Mouse (Mus musculus) CH12.LX (cell line): ENCODE results near the gene Vmn2r93. TPM values are rescaled to one million over a fixed set of nuclear protein-coding genes. Genes with fewer than 3 reads are reported as not detected.

Experiments
- DNase-seq: peaks from one replicate; pipeline ENCODE4 v3.0.0-alpha.2; 2013; ENCODE audit errors: extremely low read depth
- H3K27ac ChIP-seq: 2 replicates; pipeline ENCODE4 v1.5.1; 2012; ENCODE audit warnings: low read depth, mild to moderate bottlenecking, control low read depth, moderate library complexity; ENCODE audit not compliant: insufficient read depth
- H3K27me3 ChIP-seq: replicated peaks from 2 replicates; pipeline ENCODE3; 2012; ENCODE audit warnings: inconsistent platforms
- H3K36me3 ChIP-seq, 2 experiments: replicated peaks in 1 of 2; 2 replicates each; pipeline versions ENCODE3 to v1.6.1; 2012; ENCODE audit warnings: inconsistent platforms in 1 of 2, low read length in 1 of 2, mild to moderate bottlenecking in 1 of 2, mixed read lengths in 1 of 2, moderate library complexity in 1 of 2; ENCODE audit not compliant: control insufficient read depth in 1 of 2, insufficient read depth in 1 of 2
- H3K4me1 ChIP-seq, 2 experiments: 2 replicates each; pipeline ENCODE4 v1.6.1; 2012; ENCODE audit warnings: inconsistent platforms in 1 of 2, moderate library complexity in 1 of 2; ENCODE audit not compliant: insufficient read depth in 2 of 2, control insufficient read depth in 1 of 2
- H3K4me2 ChIP-seq: 2 replicates; pipeline ENCODE4 v1.6.1; 2012; ENCODE audit warnings: low read depth, mild to moderate bottlenecking, control low read depth; ENCODE audit not compliant: poor library complexity, insufficient read depth, severe bottlenecking
- H3K4me3 ChIP-seq, 3 experiments: fragments of 150-350 bp in 1 of 3; sonication (generic) in 1 of 3; replicated peaks in 1 of 3; 2 replicates each; pipeline versions ENCODE3 to v1.5.1; 2011 to 2012; ENCODE audit warnings: low read depth in 2 of 3, low read length in 2 of 3, mild to moderate bottlenecking in 2 of 3, moderate library complexity in 2 of 3, control low read depth in 1 of 3, improper control_type of control experiment in 1 of 3, inconsistent platforms in 1 of 3, mixed read lengths in 1 of 3; ENCODE audit not compliant: poor library complexity in 1 of 3
- H3K79me2 ChIP-seq: replicated peaks from 2 replicates; pipeline ENCODE4 v1.6.1; 2012; ENCODE audit warnings: mild to moderate bottlenecking, moderate library complexity; ENCODE audit not compliant: control insufficient read depth, poor library complexity, insufficient read depth, severe bottlenecking; ENCODE audit errors: extremely low read depth
- H3K9ac ChIP-seq: 2 replicates; pipeline ENCODE4 v1.6.1; 2012; ENCODE audit warnings: low read depth, mild to moderate bottlenecking, control low read depth, moderate library complexity; ENCODE audit not compliant: insufficient read depth
- H3K9me3 ChIP-seq: replicated peaks from 2 replicates; pipeline ENCODE3; 2012; ENCODE audit warnings: low read length, inconsistent platforms, mixed read lengths
- BHLHE40 ChIP-seq: IDR thresholded peaks from 2 replicates; pipeline ENCODE4 v1.6.1; 2011; ENCODE audit warnings: mild to moderate bottlenecking, low read depth, low read length, improper control_type of control experiment
- CHD1 ChIP-seq: IDR thresholded peaks from 2 replicates; pipeline ENCODE4 v1.6.1; 2012; ENCODE audit warnings: low read depth, low read length, improper control_type of control experiment, inconsistent platforms
- E2F4 ChIP-seq: IDR thresholded peaks from 2 replicates; pipeline ENCODE4 v1.6.1; 2011; ENCODE audit warnings: low read depth, low read length, improper control_type of control experiment; ENCODE audit not compliant: insufficient replicate concordance
- ELF1 ChIP-seq: IDR thresholded peaks from 2 replicates; pipeline ENCODE4 v1.6.1; 2014; ENCODE audit warnings: low read depth, mild to moderate bottlenecking, inconsistent platforms, low read length, improper control_type of control experiment
- ETS1 ChIP-seq: conservative IDR thresholded peaks from 2 replicates; pipeline ENCODE4 v1.6.1; 2012; ENCODE audit warnings: low read depth, mild to moderate bottlenecking, inconsistent platforms, low read length, improper control_type of control experiment, moderate library complexity
- GABPA ChIP-seq: IDR thresholded peaks from 2 replicates; pipeline ENCODE4 v1.6.1; 2012; ENCODE audit warnings: low read depth, low read length, improper control_type of control experiment, inconsistent platforms; ENCODE audit not compliant: insufficient replicate concordance
- JUN ChIP-seq: IDR thresholded peaks from 2 replicates; pipeline ENCODE4 v1.6.1; 2011; ENCODE audit warnings: low read depth, mild to moderate bottlenecking, low read length, improper control_type of control experiment, moderate library complexity; ENCODE audit not compliant: insufficient read depth
- JUND ChIP-seq: conservative IDR thresholded peaks from 2 replicates; pipeline ENCODE4 v1.6.1; 2011; ENCODE audit warnings: low read depth, low read length, improper control_type of control experiment
- MAZ ChIP-seq: IDR thresholded peaks from 2 replicates; pipeline ENCODE4 v1.6.1; 2012; ENCODE audit warnings: low read depth, mild to moderate bottlenecking, inconsistent platforms, low read length, improper control_type of control experiment, moderate library complexity
- MXI1 ChIP-seq: IDR thresholded peaks from 2 replicates; pipeline ENCODE4 v1.6.1; 2011; ENCODE audit warnings: mild to moderate bottlenecking, low read depth, low read length, improper control_type of control experiment
- MYC ChIP-seq: IDR thresholded peaks from 2 replicates; pipeline ENCODE4 v1.6.1; 2011; ENCODE audit warnings: low read depth, mild to moderate bottlenecking, improper control_type of control experiment, low read length
- NELFE ChIP-seq: IDR thresholded peaks from 2 replicates; pipeline ENCODE4 v1.6.1; 2011; ENCODE audit warnings: low read depth, low read length, improper control_type of control experiment
- POLR2A ChIP-seq: IDR thresholded peaks from 2 replicates; pipeline ENCODE4 v1.6.1; 2011; ENCODE audit warnings: low read depth, mild to moderate bottlenecking, improper control_type of control experiment, low read length
- RCOR1 ChIP-seq: conservative IDR thresholded peaks from 2 replicates; pipeline ENCODE4 v1.6.1; 2012; ENCODE audit warnings: low read depth, mild to moderate bottlenecking, inconsistent platforms, low read length, improper control_type of control experiment
- SMC3 ChIP-seq: IDR thresholded peaks from 2 replicates; pipeline ENCODE4 v1.6.1; 2011; ENCODE audit warnings: low read depth, low read length, improper control_type of control experiment
- TBP ChIP-seq: conservative IDR thresholded peaks from 2 replicates; pipeline ENCODE4 v1.6.1; 2011; ENCODE audit warnings: low read depth, low read length, improper control_type of control experiment
- UBTF ChIP-seq: IDR thresholded peaks from 2 replicates; pipeline ENCODE4 v1.6.1; 2012; ENCODE audit warnings: low read depth, mild to moderate bottlenecking, inconsistent platforms, low read length, improper control_type of control experiment, moderate library complexity
- USF1 ChIP-seq: IDR thresholded peaks from 2 replicates; pipeline ENCODE4 v1.6.1; 2014; ENCODE audit warnings: low read depth, mild to moderate bottlenecking, inconsistent platforms, low read length, improper control_type of control experiment
- USF2 ChIP-seq: conservative IDR thresholded peaks from 2 replicates; pipeline ENCODE4 v1.6.1; 2011; ENCODE audit warnings: low read depth, low read length, improper control_type of control experiment
- ZC3H11A ChIP-seq: IDR thresholded peaks from 2 replicates; pipeline ENCODE4 v1.6.1; 2012; ENCODE audit warnings: low read depth, mild to moderate bottlenecking, inconsistent platforms, low read length, improper control_type of control experiment
- ZMIZ1 ChIP-seq: IDR thresholded peaks from 2 replicates; pipeline ENCODE4 v1.6.1; 2012; ENCODE audit warnings: low read depth, mild to moderate bottlenecking, inconsistent platforms, low read length, improper control_type of control experiment
- ZNF384 ChIP-seq: IDR thresholded peaks from 2 replicates; pipeline ENCODE4 v1.6.1; 2012; ENCODE audit warnings: low read depth, low read length, improper control_type of control experiment, inconsistent platforms
- dilution Hi-C: fragments of 300-500 bp; cut with MboI; formaldehyde crosslinking; loops from 2 replicates; pipeline ENCODE4 v1.14.3; 2020; ENCODE audit warnings: low sequenced_read_pairs; ENCODE audit not compliant: extremely low pct_unique_long_range_greater_than_20kb, extremely low pct_ligation_motif_present
- in situ Hi-C: fragments of 300-500 bp; cut with MboI; formaldehyde crosslinking; loops from 3 replicates; pipeline ENCODE4 v1.14.3; 2019; ENCODE audit warnings: low sequenced_read_pairs, low pct_ligation_motif_present, low pct_unique_long_range_greater_than_20kb, mixed read lengths
- polyA plus RNA-seq: library from polyadenylated mRNA; unstranded; fragments of >175 nt; gene quantifications from 2 replicates; pipeline ENCODE4 v1.2.1, GENCODE M21; 2012; ENCODE audit warnings: low read depth; ENCODE audit not compliant: insufficient read length
- total RNA-seq, 2 experiments: library from RNA; depleted of rRNA; stranded (reverse); fragments of 300-350 nt in 1 of 2; fragments of >200 nt in 1 of 2; gene quantifications; 2 replicates each; pipeline ENCODE4 v1.2.3; 2012 to 2014

Gene Vmn2r93
- not detected in 2 replicates for total RNA-seq (2012; rRNA removed)
- total RNA-seq (2014; rRNA removed), result not detected in 2 replicates
- not detected in 2 replicates for polyA plus RNA-seq

DNA sequence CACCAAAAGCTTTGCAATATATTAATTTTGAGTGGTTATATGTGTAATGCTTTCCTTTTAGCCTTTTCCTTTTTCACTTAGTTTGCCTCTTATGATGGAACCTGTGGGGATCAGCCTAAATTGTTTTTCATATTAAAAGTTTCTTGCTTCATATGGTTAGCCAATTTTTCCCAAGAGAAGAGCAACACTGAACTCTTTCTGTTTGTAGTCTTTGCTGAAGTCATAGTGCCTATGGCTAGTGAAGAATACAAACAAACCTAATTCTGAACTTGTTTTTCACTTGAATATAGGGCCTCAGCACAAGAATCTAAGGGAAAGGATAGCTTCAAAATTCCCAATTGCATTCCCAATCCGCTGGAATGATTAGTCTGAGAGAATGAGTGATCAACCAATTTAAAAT, at the start of gene Vmn2r93:
Gene Vmn2r93, plus strand, starts transcription at position 301 of the 400 bp plus-strand sequence.
- TF ChIP-seq E2F4 (no peak), UBTF (no peak), MYC (no peak), USF1 (no peak), CHD1 (no peak), RCOR1 (no peak), POLR2A (no peak), NELFE (no peak), ELF1 (no peak), MXI1 (no peak), GABPA (no peak), ZMIZ1 (no peak), JUN (no peak), MAZ (no peak), SMC3 (no peak), USF2 (no peak), ETS1 (no peak), ZC3H11A (no peak), ZNF384 (no peak), BHLHE40 (no peak)
- no peak within 1 kb of the TSS for H3K4me2 ChIP-seq
- no peaks in the 10 kb centered on the region for H3K4me1 ChIP-seq
- no peaks in the 10 kb centered on the region for H3K36me3 ChIP-seq
- DNase-seq, result no peak
- dilution Hi-C loops, result no loop called here
- no peaks in the 10 kb centered on the region for H3K27me3 ChIP-seq
- H3K4me3 ChIP-seq, result no peak within 1 kb of the TSS
- in situ Hi-C loops, result no loop called here
- H3K79me2 ChIP-seq, result no peaks in the 10 kb centered on the region
- no peaks in the 10 kb centered on the region for H3K9me3 ChIP-seq
- no peak within 1 kb of the TSS for H3K9ac ChIP-seq
- H3K27ac ChIP-seq, result no peak within 1 kb of the TSS

DNA sequence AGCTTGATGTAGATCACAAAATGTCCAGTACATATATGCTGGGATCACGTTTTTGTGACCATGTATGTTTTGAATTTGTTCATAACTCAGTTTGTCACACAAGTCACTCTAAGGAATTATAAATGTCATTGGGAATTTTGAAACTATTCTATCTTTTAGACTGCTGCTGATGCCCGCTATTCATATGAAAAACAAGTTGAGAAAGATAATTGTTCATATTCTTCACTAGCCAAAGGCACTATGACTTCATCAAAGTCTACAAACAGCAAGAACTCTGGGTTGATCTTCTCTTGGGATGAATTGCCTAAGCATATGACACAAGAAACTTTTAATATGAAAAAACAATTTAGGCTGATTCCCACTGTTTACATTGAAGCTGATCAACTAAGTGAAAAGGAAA, 20.2 kb upstream of the Vmn2r93 start, which contains the start of gene Vmn2r94:
Gene Vmn2r94, minus strand, starts transcription at position 101 of the 400 bp plus-strand sequence.
- TF ChIP-seq USF2 (no peak), TBP (no peak), POLR2A (no peak), ZC3H11A (no peak), JUND (no peak), E2F4 (no peak)
- H3K4me2 ChIP-seq, result no peak within 1 kb of the TSS
- no peak within 1 kb of the TSS for H3K9ac ChIP-seq
- no peaks in the 10 kb centered on the region for H3K9me3 ChIP-seq
- H3K4me3 ChIP-seq, result no peak within 1 kb of the TSS
- in situ Hi-C loops (no loop called here), dilution Hi-C loops (no loop called here)
- H3K36me3 ChIP-seq, result no peaks in the 10 kb centered on the region
- H3K79me2 ChIP-seq, result no peaks in the 10 kb centered on the region
- no peaks in the 10 kb centered on the region for H3K27me3 ChIP-seq
- H3K27ac ChIP-seq, result no peak within 1 kb of the TSS
- DNase-seq, result no peak
- no peaks in the 10 kb centered on the region for H3K4me1 ChIP-seq
